Mouse (Mus musculus) forebrain, embryonic 12.5 days (tissue): ENCODE results near the gene Ptgir. TPM values are rescaled to one million over a fixed set of nuclear protein-coding genes. Genes with fewer than 3 reads are reported as not detected.

ENCODE experiments used
- ATAC-seq: fragments of 200-750 bp; cut with Nextera tagmentation; 2 replicates; pipeline ENCODE4 v1.8.0; 2017; ENCODE audit warnings: moderate TSS enrichment; ENCODE audit not compliant: low FRiP score
- H3K27ac ChIP-seq: fragments of 300-500 bp; sonication (generic); 2 replicates; pipeline ENCODE4 v1.5.1; 2016; ENCODE audit warnings: mild to moderate bottlenecking
- H3K27me3 ChIP-seq: fragments of 300-500 bp; sonication (generic); 2 replicates; pipeline ENCODE4 v1.6.1; 2016; ENCODE audit warnings: mild to moderate bottlenecking
- H3K36me3 ChIP-seq: fragments of 300-500 bp; sonication (generic); replicated peaks from 2 replicates; pipeline ENCODE4 v1.6.1; 2016; ENCODE audit warnings: mild to moderate bottlenecking
- H3K4me1 ChIP-seq: fragments of 300-500 bp; sonication (generic); 2 replicates; pipeline ENCODE4 v1.6.1; 2016
- H3K4me2 ChIP-seq: fragments of 300-500 bp; sonication (generic); 2 replicates; pipeline ENCODE4 v1.6.1; 2016; ENCODE audit warnings: mild to moderate bottlenecking, moderate library complexity
- H3K4me3 ChIP-seq: fragments of 300-500 bp; sonication (generic); replicated peaks from 2 replicates; pipeline ENCODE4 v1.5.1; 2016; ENCODE audit warnings: mild to moderate bottlenecking
- H3K9ac ChIP-seq: fragments of 300-500 bp; sonication (generic); 2 replicates; pipeline ENCODE4 v1.6.1; 2016; ENCODE audit warnings: mild to moderate bottlenecking
- H3K9me3 ChIP-seq: fragments of 300-500 bp; sonication (generic); 2 replicates; pipeline ENCODE4 v1.6.1; 2016
- WGBS: fragments of 180-500 bp; shearing (Covaris S2); methylation state at CpG from one replicate; pipeline ENCODE4 v1.1.7; 2016; 5-methylcytosine and 5-hydroxymethylcytosine counted together
- polyA plus RNA-seq: library from polyadenylated mRNA; unstranded; fragments of >200 nt; fragmentation: Nextera tagmentation; extraction: Ambion mirVana; gene quantifications from 2 replicates; pipeline ENCODE4 v1.2.1, GENCODE M21; 2016

Gene Ptgir
- polyA plus RNA-seq, 1 experiment from 2014 or later = 0.51 TPM

DNA sequence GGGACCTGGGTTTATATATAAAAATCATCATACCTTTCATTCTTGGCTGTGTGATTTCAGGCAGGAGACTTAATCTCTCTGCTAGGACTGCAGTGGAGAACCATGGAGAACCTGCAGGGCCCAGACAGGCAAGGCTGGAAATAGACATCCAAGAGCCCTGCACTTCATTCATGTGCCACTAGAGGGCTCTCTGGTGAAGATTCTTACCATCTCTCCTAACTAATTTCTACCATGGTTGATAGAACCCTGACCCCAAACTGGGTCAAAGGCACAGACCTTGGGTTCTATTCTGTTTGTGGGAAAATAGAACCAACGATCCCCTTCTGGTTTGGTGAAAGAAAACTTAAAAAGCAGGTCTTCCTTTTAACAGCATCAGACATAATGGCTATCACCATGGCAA lies 24.6 kb downstream of the Ptgir start:
- Histone ChIP-seq H3K9ac (no peak overlapping the region), H3K27ac (no peak overlapping the region), H3K4me2 (no peak overlapping the region), H3K4me3 (no peak overlapping the region), H3K36me3 (no peaks in the 10 kb centered on the region), H3K4me1 (peaks cover 19% of the 10 kb centered on the region), H3K27me3 (no peaks in the 10 kb centered on the region), H3K9me3 (no peaks in the 10 kb centered on the region)
- WGBS = 3% methylated on average over 1 of the region's 1 CpGs
- peak; percentile 30; the same call in 1 of the 2 replicates for ATAC-seq

DNA sequence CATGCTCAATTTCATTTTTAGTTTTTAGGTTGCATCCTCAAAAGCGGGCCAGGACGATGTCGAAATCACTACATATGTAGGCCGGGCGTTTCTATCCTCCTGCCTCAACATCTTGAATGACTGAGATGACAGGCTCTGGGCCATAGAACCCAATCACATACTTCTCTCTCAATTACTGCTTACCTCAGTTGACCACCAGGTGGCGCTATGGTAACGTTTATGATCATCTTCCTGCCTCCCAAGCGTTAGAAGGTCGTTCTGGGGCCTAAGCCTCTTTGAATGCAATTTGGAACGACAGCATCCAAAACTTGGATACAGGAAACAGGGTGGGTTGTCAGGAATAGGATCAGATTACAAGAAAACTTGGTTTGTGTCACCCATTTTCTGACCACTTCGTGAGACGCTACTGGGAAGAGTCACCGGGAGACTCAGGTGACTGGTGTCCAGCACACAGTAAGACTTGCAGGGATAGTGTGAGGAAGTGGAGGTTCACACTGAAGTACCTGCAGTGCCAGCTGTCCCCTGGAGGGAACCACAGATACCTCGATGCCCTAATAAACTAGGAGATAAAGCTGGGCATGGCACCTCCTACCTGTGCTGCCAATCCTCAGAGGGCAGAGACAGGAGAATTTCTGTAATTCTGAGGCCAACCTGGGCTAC lies 25.8 kb downstream of the Ptgir start:
- Histone ChIP-seq H3K4me2 (no peak overlapping the region), H3K4me1 (peaks cover 19% of the 10 kb centered on the region)
- WGBS = 17% methylated on average over 14 of the region's 14 CpGs

DNA sequence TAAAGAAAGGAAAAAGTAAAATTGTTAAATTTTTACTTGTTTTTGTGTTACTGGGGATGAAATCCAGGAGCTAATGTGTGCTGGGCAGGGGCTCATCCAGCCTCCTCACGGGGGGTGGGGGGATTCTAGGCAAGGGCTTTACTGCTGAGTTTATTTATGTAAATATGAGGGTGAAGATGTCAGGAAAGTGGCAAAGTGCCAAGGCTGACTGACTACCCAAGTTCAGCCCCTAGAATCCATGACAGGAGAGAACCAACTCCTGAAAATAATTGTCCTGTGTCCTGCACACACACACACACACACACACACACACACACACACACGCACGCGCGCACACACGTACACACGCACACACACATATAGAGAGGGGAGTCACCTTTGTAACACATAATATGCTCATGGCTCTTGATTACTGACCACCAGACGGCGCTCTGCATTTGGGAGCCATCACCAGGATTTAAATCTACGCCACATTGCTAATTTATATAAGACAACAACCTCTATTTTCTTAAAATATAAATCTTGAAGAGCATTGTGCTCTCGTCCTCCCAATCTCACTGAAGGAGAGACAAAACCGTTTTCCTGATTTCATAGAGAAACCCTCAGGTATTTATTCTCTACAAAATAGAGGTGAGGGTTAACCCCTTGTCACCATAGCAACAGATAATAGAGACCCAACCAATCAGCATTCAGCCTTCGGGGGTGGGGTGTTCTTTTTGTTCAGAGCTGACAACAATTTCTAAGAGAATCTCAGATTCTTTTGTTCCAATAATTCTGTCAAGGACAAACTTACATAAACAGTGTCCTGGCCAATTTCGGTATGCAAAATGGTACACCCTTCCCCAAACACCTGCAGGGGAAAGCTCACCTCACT lies 26.7 kb downstream of the Ptgir start:
- Histone ChIP-seq H3K27ac (peak overlapping the region; percentile 46), H3K36me3 (no peaks in the 10 kb centered on the region)

More for the DNA sequence above, 25.8 kb downstream of the Ptgir start:
- H3K36me3 ChIP-seq = no peaks in the 10 kb centered on the region
- H3K9me3 ChIP-seq = no peaks in the 10 kb centered on the region
- H3K27me3 ChIP-seq = no peaks in the 10 kb centered on the region
- no peak overlapping the region for H3K9ac ChIP-seq
- peak overlapping the region; percentile 46; the same call in 1 of the 2 replicates for H3K27ac ChIP-seq
- peak; percentile 64 for ATAC-seq
- no peak overlapping the region for H3K4me3 ChIP-seq

DNA sequence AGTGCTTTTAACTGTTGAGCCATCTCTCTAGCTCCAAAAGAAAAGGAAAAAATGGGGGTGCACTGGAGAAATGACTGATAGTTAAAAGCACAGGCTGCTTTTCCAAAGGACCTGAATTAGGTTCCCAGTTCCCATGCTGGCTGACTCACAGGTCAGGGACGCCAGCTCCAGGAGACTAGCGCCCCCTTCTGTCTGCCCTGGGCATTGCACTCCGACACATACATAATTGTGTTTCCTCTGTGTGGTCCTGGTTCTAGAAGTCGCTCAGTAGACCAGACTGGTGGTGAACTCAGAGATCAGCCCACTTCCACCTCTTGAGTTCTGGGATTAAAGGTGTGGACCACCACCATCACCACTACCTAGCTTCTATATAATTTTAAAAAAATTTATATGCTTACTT lies 31.0 kb downstream of the Ptgir start:
- Histone ChIP-seq H3K27ac (no peak overlapping the region), H3K9ac (no peak overlapping the region), H3K4me1 (peaks cover 43% of the 10 kb centered on the region), H3K36me3 (no peaks in the 10 kb centered on the region), H3K27me3 (no peaks in the 10 kb centered on the region), H3K4me3 (no peak overlapping the region), H3K9me3 (no peaks in the 10 kb centered on the region), H3K4me2 (no peak overlapping the region)
- no peak for ATAC-seq
- 45% methylated on average over 4 of the region's 4 CpGs for WGBS

More for the DNA sequence above, 26.7 kb downstream of the Ptgir start:
- Histone ChIP-seq H3K4me1 (peaks cover 22% of the 10 kb centered on the region), H3K4me3 (no peak overlapping the region), H3K4me2 (no peak overlapping the region), H3K9ac (0 out of 2 replicates have a peak overlapping the region, but pooled peaks have one; percentile 4), H3K9me3 (no peaks in the 10 kb centered on the region), H3K27me3 (no peaks in the 10 kb centered on the region)
- ATAC-seq = peak; percentile 55
- WGBS = 43% methylated on average over 14 of the region's 14 CpGs

DNA sequence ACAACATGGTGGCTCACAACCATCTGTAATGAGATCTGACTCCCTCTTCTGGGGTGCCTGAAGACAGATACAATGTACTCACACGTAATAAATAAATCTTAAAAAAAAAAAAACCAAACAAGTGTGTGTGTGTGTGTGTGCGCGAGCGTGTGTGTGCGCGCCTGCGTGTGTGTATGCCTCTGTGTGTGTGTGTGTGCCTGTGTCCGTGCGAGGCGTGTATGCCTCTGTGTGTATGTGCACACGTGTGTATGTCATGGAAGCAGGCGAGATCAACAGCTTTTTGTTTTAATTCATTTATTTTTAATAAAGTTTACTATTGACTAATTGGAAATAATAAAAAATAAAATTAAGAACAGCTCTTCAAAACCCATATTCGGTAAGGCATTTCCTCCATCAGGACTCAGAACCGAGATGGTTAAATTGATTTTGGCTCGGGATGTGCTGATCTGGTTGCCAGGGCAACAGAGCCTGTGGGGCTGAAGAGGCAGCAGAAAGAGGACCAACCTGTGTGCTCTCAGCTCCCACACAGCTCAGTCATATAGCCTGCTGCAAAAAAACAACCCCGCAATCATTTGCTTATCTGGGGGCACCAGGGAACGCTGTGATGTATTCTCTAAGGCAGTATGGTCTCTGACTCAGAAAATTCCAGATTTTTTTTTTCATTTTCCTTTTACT lies 32.0 kb downstream of the Ptgir start:
- no peak overlapping the region for H3K9ac ChIP-seq
- no peaks in the 10 kb centered on the region for H3K27me3 ChIP-seq
- no peak overlapping the region for H3K4me3 ChIP-seq
- no peaks in the 10 kb centered on the region for H3K9me3 ChIP-seq
- H3K27ac ChIP-seq = peak overlapping the region; percentile 82
- H3K4me1 ChIP-seq = peaks cover 37% of the 10 kb centered on the region
- peak overlapping the region; percentile 27 for H3K4me2 ChIP-seq
- H3K36me3 ChIP-seq = no peaks in the 10 kb centered on the region
- WGBS = 65% methylated on average over 17 of the region's 17 CpGs
- ATAC-seq = peak; percentile 87

DNA sequence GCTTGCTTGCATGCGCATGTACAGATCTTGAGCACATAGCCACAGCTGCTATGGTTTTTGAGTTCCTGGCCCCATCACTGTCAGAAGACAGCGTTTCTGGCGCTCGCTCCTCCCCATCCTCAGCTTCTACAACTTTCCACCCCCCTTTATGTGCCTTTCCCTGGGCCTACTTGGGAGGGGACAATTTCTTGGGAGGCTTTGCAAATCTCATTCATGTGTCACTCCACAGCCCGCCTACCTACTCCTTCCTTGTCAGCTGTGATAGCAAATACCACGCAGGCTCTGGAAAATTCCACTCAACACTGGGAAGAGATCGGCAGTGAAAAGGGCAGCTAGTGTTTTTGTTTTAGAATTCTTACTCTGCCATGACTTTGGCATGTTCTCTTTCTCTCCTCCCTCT lies 34.0 kb downstream of the Ptgir start:
- Histone ChIP-seq H3K27me3 (peaks cover 4% of the 10 kb centered on the region), H3K4me3 (no peak overlapping the region), H3K4me1 (peaks cover 44% of the 10 kb centered on the region), H3K9ac (no peak overlapping the region), H3K27ac (peak overlapping the region; percentile 22), H3K36me3 (no peaks in the 10 kb centered on the region), H3K9me3 (no peaks in the 10 kb centered on the region), H3K4me2 (no peak overlapping the region)
- WGBS = 44% methylated on average over 7 of the region's 7 CpGs
- no peak for ATAC-seq

DNA sequence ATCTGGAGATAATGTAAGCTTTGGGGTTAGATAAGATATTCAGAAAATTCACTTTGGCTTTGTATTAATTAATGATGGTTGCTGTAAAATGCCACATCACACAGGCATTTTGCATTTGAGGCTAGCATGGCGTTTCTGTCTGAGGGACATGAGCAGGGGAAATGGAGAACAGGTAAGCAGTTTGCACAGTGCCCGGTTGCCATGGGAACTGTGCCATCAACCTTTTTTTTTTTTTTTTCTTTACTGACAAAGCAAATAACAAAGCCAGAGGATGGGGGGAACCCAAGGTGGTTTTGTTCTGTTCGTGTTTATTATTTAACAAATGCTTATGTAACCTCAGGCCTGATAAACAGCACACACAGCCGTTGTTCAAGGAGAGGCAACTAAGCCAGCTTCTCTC lies 36.6 kb downstream of the Ptgir start:
- H3K27me3 ChIP-seq = peaks cover 29% of the 10 kb centered on the region

DNA sequence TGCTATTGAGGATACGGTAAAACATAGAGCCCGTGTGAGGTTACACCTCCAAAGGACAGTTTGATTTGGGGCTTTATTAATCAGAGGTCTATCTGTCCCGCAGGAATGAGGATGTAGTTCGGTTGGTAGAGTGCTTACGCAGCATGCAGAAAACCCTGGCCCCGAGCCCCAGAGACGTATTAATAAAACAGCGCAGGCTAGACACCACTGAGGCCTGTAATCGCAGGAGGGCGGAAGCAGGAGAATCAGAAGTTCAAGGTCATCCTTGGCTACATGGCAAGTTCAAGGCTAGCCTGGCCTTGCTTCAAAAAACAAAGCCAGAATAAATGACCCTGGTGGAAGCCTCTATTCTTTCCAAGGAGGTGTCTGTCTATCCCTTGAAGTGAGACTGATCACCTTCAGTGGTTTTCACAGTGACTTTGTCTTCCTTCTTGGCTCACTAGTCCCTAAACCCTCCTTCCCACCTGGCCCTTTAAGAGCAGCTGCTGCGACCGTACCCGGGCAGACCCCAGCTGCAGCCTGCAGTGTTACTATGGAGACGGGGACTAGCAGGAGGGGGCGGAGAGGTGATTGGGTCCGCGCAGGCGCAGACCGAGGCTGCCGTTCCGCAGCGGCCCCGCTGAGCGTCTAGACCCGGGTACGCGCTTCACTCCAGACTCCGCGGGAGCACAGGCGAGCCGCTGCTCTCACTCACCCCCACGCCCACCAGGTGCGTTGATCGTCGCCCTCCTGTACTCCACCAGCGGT lies 37.9 kb downstream of the Ptgir start, which contains the start of gene Pnmal2:
Gene Pnmal2, plus strand, starts transcription at position 622 of the 747 bp plus-strand sequence.
- H3K4me3 ChIP-seq = peak within 1 kb of the TSS; percentile 52
- H3K9ac ChIP-seq = peak within 1 kb of the TSS; percentile 63
- peak; percentile 92 for ATAC-seq
- H3K36me3 ChIP-seq = no peaks in the 10 kb centered on the region
- peak within 1 kb of the TSS; percentile 69 for H3K4me2 ChIP-seq
- H3K27me3 ChIP-seq = peaks cover 43% of the 10 kb centered on the region
- peak within 1 kb of the TSS; percentile 78 for H3K27ac ChIP-seq
- no peaks in the 10 kb centered on the region for H3K9me3 ChIP-seq
- H3K4me1 ChIP-seq = peaks cover 69% of the 10 kb centered on the region
- WGBS = 12% methylated on average over 36 of the region's 36 CpGs

More for the DNA sequence above, 36.6 kb downstream of the Ptgir start:
- WGBS = 59% methylated on average over 4 of the region's 4 CpGs
- no peak for ATAC-seq
- H3K9ac ChIP-seq = no peak overlapping the region
- H3K36me3 ChIP-seq = no peaks in the 10 kb centered on the region
- peaks cover 68% of the 10 kb centered on the region for H3K4me1 ChIP-seq
- H3K27ac ChIP-seq = peak overlapping the region; percentile 51
- no peak overlapping the region for H3K4me2 ChIP-seq
- no peak overlapping the region for H3K4me3 ChIP-seq
- no peaks in the 10 kb centered on the region for H3K9me3 ChIP-seq

DNA sequence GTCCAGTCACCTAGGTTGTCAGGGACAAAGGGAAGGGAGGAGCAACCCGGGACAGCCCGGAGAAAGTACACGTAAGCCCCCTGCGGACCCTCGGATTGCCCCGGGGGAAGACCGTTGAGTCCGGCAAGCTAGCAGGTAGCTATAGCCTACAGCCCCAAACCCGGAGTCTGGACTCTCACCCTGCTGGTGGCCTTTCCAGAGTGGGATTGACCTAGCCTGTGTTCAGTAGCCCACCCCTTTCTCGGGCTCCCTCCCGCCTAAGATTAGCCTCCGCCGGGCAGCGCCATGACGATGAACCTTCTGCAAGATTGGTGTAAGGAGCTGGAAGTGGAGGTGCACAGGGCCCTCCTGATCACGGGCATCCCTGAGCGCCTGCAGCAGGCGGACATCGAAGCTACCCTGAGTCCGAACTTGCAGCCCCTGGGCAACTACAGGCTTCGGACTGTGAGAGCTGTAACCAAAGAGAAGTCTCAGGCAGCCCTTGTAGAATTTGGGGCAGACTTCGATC lies 38.6 kb downstream of the Ptgir start:
- Histone ChIP-seq H3K36me3 (no peaks in the 10 kb centered on the region), H3K27me3 (peaks cover 49% of the 10 kb centered on the region), H3K4me2 (peak overlapping the region; percentile 69), H3K4me3 (peak overlapping the region; percentile 52), H3K9ac (peak overlapping the region; percentile 63), H3K4me1 (peaks cover 71% of the 10 kb centered on the region), H3K27ac (peak overlapping the region; percentile 78), H3K9me3 (no peaks in the 10 kb centered on the region)
- no peak; the same call in 1 of the 2 replicates for ATAC-seq
- 1% methylated on average over 22 of the region's 22 CpGs for WGBS

DNA sequence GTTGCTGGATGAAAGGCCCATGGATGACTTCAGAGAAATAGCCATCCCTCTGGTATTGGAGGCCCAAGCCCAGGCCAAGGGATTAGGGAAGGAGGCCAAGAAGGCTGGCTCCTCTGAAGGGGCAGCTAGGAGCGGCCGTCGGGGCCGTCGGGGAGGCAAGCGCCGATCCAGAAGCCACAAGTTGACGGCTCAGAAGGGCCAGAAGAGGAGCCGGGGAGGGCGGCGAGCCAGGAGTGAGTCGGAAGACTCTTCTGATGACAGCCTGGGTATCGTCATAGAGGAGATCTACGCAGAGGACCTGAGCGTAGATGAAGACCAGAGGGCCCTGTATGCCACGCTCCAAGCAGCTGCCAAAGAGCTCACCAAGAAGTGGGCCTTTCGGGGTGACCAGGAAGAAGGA lies 39.1 kb downstream of the Ptgir start:
- ATAC-seq = no peak
- H3K9me3 ChIP-seq = no peaks in the 10 kb centered on the region
- peak overlapping the region; percentile 69 for H3K4me2 ChIP-seq
- H3K4me1 ChIP-seq = peaks cover 71% of the 10 kb centered on the region
- H3K36me3 ChIP-seq = no peaks in the 10 kb centered on the region
- peak overlapping the region; percentile 52 for H3K4me3 ChIP-seq
- peak overlapping the region; percentile 63 for H3K9ac ChIP-seq
- H3K27me3 ChIP-seq = peaks cover 49% of the 10 kb centered on the region
- 0 out of 2 replicates have a peak overlapping the region, but pooled peaks have one; percentile 42 for H3K27ac ChIP-seq
- 11% methylated on average over 17 of the region's 17 CpGs for WGBS
